Mouse (Mus musculus) v-Abl transformed pro-B cells (cell line): Measurements from ENCODE around the gene Enah.

ENCODE experiments used
- in situ Hi-C, 2 experiments: fragments of 400-800 bp; cut with MboI; formaldehyde crosslinking; loops; one replicate each; pipeline ENCODE4 v1.15.1; 2025; ENCODE audit not compliant: unreplicated experiment in 2 of 2

The Enah gene

GRCm38 (mm10) chr1:182028231-182029210, 8.7 kb upstream of the Enah start:
- in situ Hi-C loops, result no loop called here

- in situ Hi-C loops, result no loop called here
These were observed 7.7 kb upstream of the Enah start for GRCm38 (mm10) chr1:182027426-182027979.

- in situ Hi-C loops, result no loop called here
These were observed 7.0 kb upstream of the Enah start for GRCm38 (mm10) chr1:182026821-182027220.

- in situ Hi-C loops, result no loop called here
These were observed 6.3 kb upstream of the Enah start for GRCm38 (mm10) chr1:182026120-182026519.

GRCm38 (mm10) chr1:182021691-182022299, 2.0 kb upstream of the Enah start:
- in situ Hi-C loops, result no loop called here

GRCm38 (mm10) chr1:182020831-182021460, 1.2 kb upstream of the Enah start:
- in situ Hi-C loops, result no loop called here

GRCm38 (mm10) chr1:182019266-182019925, 394 bp downstream of the Enah start:
- in situ Hi-C loops, result no loop called here

- in situ Hi-C loops, result no loop called here
These were observed 1.2 kb downstream of the Enah start for GRCm38 (mm10) chr1:182018397-182019265.

GRCm38 (mm10) chr1:182005831-182006230, 14.0 kb downstream of the Enah start:
- in situ Hi-C loops, result no loop called here

- in situ Hi-C loops, result no loop called here
These were observed 21.1 kb downstream of the Enah start for GRCm38 (mm10) chr1:181998673-181999072.

GRCm38 (mm10) chr1:181997791-181998190, 22.0 kb downstream of the Enah start:
- in situ Hi-C loops, result no loop called here

GRCm38 (mm10) chr1:181993597-181993996, 26.2 kb downstream of the Enah start:
- in situ Hi-C loops, result no loop called here

GRCm38 (mm10) chr1:181988367-181988766, 31.4 kb downstream of the Enah start:
- in situ Hi-C loops, result no loop called here

GRCm38 (mm10) chr1:181987226-181987625, 32.6 kb downstream of the Enah start:
- in situ Hi-C loops, result no loop called here

GRCm38 (mm10) chr1:181985880-181986279, 33.9 kb downstream of the Enah start:
- in situ Hi-C loops, result no loop called here

- in situ Hi-C loops, result no loop called here
These were observed 35.0 kb downstream of the Enah start for GRCm38 (mm10) chr1:181984811-181985210.

GRCm38 (mm10) chr1:181980017-181980719, 39.6 kb downstream of the Enah start:
- in situ Hi-C loops, result no loop called here

- in situ Hi-C loops, result no loop called here
These were observed 44.3 kb downstream of the Enah start for GRCm38 (mm10) chr1:181975510-181975909.

- in situ Hi-C loops, result no loop called here
These were observed 44.9 kb downstream of the Enah start for GRCm38 (mm10) chr1:181974897-181975296.
